In genomic region chr12:73409481-73410085, GRCm38 (mm10) we compare ENCODE assay signal across 11 mouse cellular contexts.
DNase-seq lines count a peak whose midpoint lies in the region; ATAC-seq and TF ChIP-seq lines count a peak whose summit lies in the region.
"Had no signal": no experiment of that assay in that cellular context is flagged by ENCODE, and none has a peak within 500 bp of the region (broad histone marks: within the 10 kb centered on the region; RNA-seq: fewer than 3 reads in every experiment).

No protein-coding gene starts in this region.

- H3K4me3 ChIP-seq in heart, adult 2 months = no peak overlapping the region
- H3K4me3 ChIP-seq in heart, embryonic 11.5 days (ENCODE audit: low read depth, low read length) = no peak overlapping the region
- H3K4me3 ChIP-seq in heart, embryonic 10.5 days = no peak overlapping the region
- H3K4me3 ChIP-seq: liver, embryonic 13.5 days; myocyte had no signal

- TF ChIP-seq POLR2A in heart, adult 2 months (IDR thresholded peaks at IDR 0.05; ENCODE audit: insufficient read depth, low read depth, low read length) = no peak

- peak; percentile 83; the same call in 1 of the 2 replicates for TF ChIP-seq EP300 in heart, adult 2 months (IDR thresholded peaks at IDR 0.05; ENCODE audit: insufficient read depth, low read depth, low read length)

- H3K9ac ChIP-seq in heart, adult 2 months (ENCODE audit: low read depth, low read length) = no peak overlapping the region
- no peak overlapping the region for H3K9ac ChIP-seq in heart, embryonic 11.5 days (ENCODE audit: low read depth, low read length)
- H3K9ac ChIP-seq: liver, embryonic 13.5 days had no signal

- H3K27me3 ChIP-seq in heart, adult 2 months (ENCODE audit: control insufficient read depth, insufficient read depth, low read length) = no peaks in the 10 kb centered on the region
- H3K27me3 ChIP-seq in heart, embryonic 11.5 days (ENCODE audit: control insufficient read depth, insufficient read depth, low read length) = no peaks in the 10 kb centered on the region
- no peaks in the 10 kb centered on the region for H3K27me3 ChIP-seq in heart, embryonic 10.5 days (ENCODE audit: insufficient read depth, poor library complexity, severe bottlenecking)
- H3K27me3 ChIP-seq: liver, embryonic 13.5 days had no signal

- H3K79me2 ChIP-seq in heart, adult 2 months (replicated peaks; ENCODE audit: control insufficient read depth, insufficient read depth, low read length) = no peaks in the 10 kb centered on the region

- DNase-seq in heart, adult 2 months = peak in 1 of 2 experiments; percentile 74
- DNase-seq in Muller cell, postnatal 12 days (ENCODE audit: inconsistent ontology term) = peak; percentile 84
- peak; percentile 44 for DNase-seq in adrenal gland, postnatal 25 days
- DNase-seq in heart, embryonic 10.5 days (ENCODE audit: low spot score) = peak; percentile 63
- no peak for DNase-seq in retina, postnatal 1 day
- DNase-seq in natural killer cell, adult 2 months (ENCODE audit: low spot score in 2 of 2) = no peak
- DNase-seq: cerebellum, adult 8-10 months; kidney, adult 8-10 months; liver, embryonic 13.5 days had no signal

- H3K4me1 ChIP-seq in heart, adult 2 months (ENCODE audit: control insufficient read depth, insufficient read depth, low read length) = peaks cover 3% of the 10 kb centered on the region; the same call in 1 of the 2 replicates
- H3K4me1 ChIP-seq in heart, embryonic 11.5 days (ENCODE audit: control insufficient read depth, insufficient read depth, low read length) = peaks cover 2% of the 10 kb centered on the region
- H3K4me1 ChIP-seq in heart, embryonic 10.5 days = peaks cover 20% of the 10 kb centered on the region
- H3K4me1 ChIP-seq: liver, embryonic 13.5 days had no signal

- intact Hi-C loops in heart, adult 2 months (cut with DNase I) = loop anchor here (2.0 to 10.0 kb wide), 4 partner anchors 75 to 382 kb away; no protein-coding TSS in a partner anchor

- no peak overlapping the region for H3K4me2 ChIP-seq in heart, embryonic 11.5 days
- H3K4me2 ChIP-seq: liver, embryonic 13.5 days had no signal

- WGBS in heart, adult 2 months = 42% methylated on average over 4 of the region's 4 CpGs
- WGBS in heart, embryonic 11.5 days (ENCODE audit: insufficient replicate concordance) = 78% methylated on average over 4 of the region's 4 CpGs
- 89% methylated on average over 4 of the region's 4 CpGs for WGBS in heart, embryonic 10.5 days

- H3K27ac ChIP-seq in heart, adult 2 months = peak overlapping the region; percentile 74
- H3K27ac ChIP-seq in heart, embryonic 11.5 days (ENCODE audit: low read depth, low read length) = no peak overlapping the region
- no peak overlapping the region for H3K27ac ChIP-seq in heart, embryonic 10.5 days
- H3K27ac ChIP-seq: liver, embryonic 13.5 days had no signal

- H3K36me3 ChIP-seq in heart, adult 2 months (ENCODE audit: control insufficient read depth, insufficient read depth, low read length) = no peaks in the 10 kb centered on the region
- no peaks in the 10 kb centered on the region for H3K36me3 ChIP-seq in heart, embryonic 11.5 days (ENCODE audit: control insufficient read depth, insufficient read depth, low read length)
- no peaks in the 10 kb centered on the region for H3K36me3 ChIP-seq in heart, embryonic 10.5 days
- H3K36me3 ChIP-seq: liver, embryonic 13.5 days had no signal

- no peak for TF ChIP-seq CTCF in heart, adult 2 months (IDR thresholded peaks at IDR 0.05)

- H3K9me3 ChIP-seq in heart, embryonic 11.5 days (replicated peaks; ENCODE audit: control insufficient read depth, low read length) = no peaks in the 10 kb centered on the region
- no peaks in the 10 kb centered on the region for H3K9me3 ChIP-seq in heart, embryonic 10.5 days
- H3K9me3 ChIP-seq: liver, embryonic 13.5 days had no signal

- ATAC-seq in heart, embryonic 11.5 days (replicated peaks; ENCODE audit: insufficient number of reproducible peaks, low FRiP score, low TSS enrichment) = no peak

Comparison
In these comparisons a context has a peak if more than half of its experiments do, and no peak if none do; other contexts are left out.
1. DNase-seq: peak in Muller cell, postnatal 12 days (single experiment), adrenal gland, postnatal 25 days (single experiment) and heart, embryonic 10.5 days (single experiment); none in retina, postnatal 1 day (single experiment) and natural killer cell, adult 2 months (0 of 2).